Mouse (Mus musculus): ENCODE results near the gene Shmt2.
A peak's percentile ranks its signal among the peaks of the same experiment; 100 is the strongest.

The Shmt2 gene

DNA sequence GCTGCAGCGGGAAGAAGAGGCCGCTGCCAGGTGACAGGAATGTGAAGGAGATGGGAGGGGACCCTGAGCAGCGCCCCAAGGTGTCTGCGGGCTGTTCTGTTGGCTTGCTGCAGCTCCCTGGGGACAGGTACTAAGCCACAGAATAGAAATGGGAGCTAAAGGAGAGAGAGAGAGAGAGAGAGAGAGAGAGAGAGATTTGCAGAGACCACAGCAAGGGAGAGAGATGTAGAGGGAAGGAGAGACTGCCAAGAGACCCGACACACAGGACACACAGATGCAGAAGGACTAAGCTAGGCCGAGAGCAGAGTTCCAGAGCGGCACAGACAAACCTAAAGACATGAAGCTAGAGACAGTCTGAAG is 10.0 kb downstream of the Shmt2 start:
- DNase-seq (ENCODE audit: low spot score): no peak

- peak; percentile 38 for DNase-seq (ENCODE audit: low spot score)
Measured at GRCm38 (mm10) chr10:127511634-127512306, 10.5 kb downstream of the Shmt2 start.

GRCm38 (mm10) chr10:127510895-127511617 is 11.2 kb downstream of the Shmt2 start:
- no peak for DNase-seq (ENCODE audit: low spot score)

DNA sequence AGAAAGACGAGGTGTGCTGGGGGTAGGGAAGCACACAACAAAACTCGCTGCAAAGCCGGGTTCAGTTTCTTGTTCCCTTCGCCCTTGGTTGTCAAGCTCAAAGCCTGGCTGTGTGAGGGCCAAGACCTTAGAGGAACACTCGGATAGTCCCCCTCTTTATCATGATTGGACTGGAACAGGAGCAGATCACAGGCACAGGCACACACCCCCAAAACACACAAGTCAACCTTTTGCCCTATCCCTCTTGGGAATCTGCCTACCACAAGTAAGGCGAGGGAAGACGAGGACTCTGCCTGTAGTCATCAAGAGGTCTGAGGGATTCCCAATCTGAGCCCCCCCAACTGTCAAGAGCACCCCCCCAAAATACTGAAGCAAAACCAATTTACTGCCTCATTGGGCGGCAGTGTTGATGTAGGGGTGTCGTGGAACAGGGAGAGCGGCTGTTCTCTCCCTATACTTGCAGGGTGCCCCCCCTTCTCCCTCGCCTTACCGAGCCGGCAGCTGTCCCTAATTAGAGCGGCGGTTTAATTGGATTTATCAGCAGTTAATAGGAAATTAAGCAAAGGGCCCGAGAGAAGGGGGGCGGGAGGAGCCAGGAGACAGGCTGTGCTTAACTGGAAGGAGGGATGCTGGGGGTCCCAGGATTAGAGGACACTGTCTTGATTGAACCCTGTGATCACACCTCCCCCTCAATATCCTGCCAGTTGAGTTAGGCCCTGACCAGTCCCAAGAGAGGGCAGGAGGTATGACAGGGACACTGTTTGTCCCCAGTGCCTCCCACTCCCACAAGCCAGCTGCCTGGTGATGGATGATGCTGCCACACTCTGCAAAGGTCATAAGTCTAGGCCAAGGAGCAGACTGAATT is 12.2 kb downstream of the Shmt2 start:
- DNase-seq (ENCODE audit: low spot score): no peak

GRCm38 (mm10) chr10:127509051-127509836 is 13.0 kb downstream of the Shmt2 start:
- DNase-seq (ENCODE audit: low spot score): peak; percentile 85

DNA sequence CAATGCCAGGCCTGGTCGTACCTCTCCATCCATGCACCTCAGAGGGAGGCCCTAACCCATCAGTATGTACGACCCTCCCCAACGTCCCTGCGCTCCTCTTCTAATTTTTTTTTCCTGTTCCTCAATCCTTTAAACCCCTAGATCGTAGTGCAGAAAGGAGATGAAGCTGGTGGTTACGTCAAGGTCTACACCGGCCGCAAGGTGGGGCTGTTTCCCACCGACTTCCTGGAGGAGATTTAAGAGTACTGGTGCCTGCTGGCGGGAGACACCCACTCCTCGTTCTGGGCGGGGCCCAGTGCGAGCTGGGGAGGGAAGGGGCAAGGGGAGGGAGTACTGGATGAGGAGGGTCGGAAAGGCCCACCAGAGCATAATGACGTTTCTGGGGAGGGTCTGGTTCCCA is 14.0 kb downstream of the Shmt2 start:
- DNase-seq (ENCODE audit: low spot score): peak; percentile 79

GRCm38 (mm10) chr10:127500894-127501893 is 21.1 kb downstream of the Shmt2 start, which contains the start of gene Stac3:
Gene Stac3, plus strand, starts transcription at chr10:127501686.
- DNase-seq (ENCODE audit: low spot score): no peak

DNA sequence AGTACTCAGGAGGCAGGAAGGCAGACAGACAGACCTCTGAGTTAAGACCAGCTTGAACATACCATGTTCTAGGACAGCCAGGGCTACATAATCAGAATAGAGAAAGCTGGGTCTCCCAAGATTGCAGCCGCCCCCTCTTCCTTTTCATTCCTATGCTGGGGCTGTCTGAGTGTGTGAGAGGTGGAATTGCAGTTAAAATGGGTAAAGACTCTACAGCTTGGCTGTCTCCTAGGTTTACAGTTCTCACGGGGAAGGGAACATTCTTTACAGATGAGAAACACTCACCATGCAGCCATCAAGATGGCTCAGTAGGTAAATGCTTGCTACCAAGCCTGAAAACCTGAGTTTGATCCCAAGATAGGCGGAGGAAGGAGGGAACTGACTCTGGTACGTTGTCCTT is 22.2 kb downstream of the Shmt2 start:
- no peak for DNase-seq (ENCODE audit: low spot score)

GRCm38 (mm10) chr10:127499516-127499915 is 22.7 kb downstream of the Shmt2 start:
- no peak for DNase-seq (ENCODE audit: low spot score)

DNA sequence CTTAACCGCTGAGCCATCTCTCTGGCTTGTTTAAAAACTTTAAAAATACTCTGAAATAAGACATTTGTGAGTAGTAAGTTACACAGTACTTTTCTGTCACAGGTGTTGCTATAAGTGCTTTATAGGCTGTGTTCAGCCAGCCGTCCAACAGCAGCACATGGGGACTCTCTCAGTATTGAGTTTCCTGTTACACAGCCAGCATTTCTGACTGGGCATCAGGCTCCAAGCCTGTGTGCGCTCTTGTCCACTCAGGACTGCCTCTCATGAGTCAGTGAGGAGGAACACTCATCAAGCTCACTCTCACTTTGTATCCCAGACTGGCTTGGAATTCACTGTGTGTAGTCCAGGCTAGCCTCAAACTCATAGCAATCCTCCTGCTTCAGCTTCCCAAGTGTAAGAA is 26.1 kb downstream of the Shmt2 start:
- DNase-seq (ENCODE audit: low spot score): no peak

DNA sequence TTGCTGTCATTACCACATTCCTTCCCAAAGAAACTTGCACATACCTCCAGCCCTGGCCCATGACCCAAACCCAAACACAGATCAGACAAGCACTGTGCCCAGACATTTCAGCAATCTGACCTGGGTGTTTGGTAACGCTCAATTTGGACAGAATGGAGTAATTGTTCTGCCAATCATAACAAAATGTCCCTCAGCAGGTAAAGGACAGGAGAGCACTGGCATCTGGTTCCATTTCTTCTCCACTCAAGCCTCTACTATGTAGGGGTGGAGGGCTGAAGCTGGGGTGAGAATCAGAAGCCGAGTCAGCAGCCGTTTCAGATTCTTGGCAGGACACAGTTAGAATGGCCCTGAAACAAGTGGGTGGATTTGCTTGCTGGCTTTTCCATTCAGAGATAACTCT is 30.1 kb downstream of the Shmt2 start:
- DNase-seq (ENCODE audit: low spot score): no peak

- DNase-seq (ENCODE audit: low spot score): no peak
Measured at GRCm38 (mm10) chr10:127491128-127491512, 31.1 kb downstream of the Shmt2 start.

- no peak for DNase-seq (ENCODE audit: low spot score)
Measured at GRCm38 (mm10) chr10:127490160-127491127, 31.8 kb downstream of the Shmt2 start.

GRCm38 (mm10) chr10:127488856-127489255 is 33.4 kb downstream of the Shmt2 start:
- DNase-seq (ENCODE audit: low spot score): no peak

DNA sequence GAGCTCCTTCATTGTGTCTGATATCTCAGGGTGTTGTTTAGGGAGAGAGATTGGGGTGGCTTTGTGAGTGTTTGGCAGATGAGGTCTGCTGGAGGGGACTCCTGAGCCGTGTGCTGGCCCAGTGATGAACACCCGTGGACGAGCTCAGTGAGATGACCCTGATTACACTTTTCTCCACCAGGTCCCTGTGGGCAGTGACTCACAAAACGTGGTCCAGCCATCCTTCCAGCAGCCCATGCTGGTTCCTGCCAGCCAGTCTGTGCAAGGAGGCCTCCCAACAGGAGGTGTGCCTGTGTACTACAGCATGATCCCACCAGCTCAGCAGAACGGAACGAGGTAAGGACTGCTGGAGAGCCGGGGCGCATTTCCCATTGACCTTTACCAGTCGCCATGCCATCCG is 37.0 kb downstream of the Shmt2 start:
- DNase-seq (ENCODE audit: low spot score): no peak

DNA sequence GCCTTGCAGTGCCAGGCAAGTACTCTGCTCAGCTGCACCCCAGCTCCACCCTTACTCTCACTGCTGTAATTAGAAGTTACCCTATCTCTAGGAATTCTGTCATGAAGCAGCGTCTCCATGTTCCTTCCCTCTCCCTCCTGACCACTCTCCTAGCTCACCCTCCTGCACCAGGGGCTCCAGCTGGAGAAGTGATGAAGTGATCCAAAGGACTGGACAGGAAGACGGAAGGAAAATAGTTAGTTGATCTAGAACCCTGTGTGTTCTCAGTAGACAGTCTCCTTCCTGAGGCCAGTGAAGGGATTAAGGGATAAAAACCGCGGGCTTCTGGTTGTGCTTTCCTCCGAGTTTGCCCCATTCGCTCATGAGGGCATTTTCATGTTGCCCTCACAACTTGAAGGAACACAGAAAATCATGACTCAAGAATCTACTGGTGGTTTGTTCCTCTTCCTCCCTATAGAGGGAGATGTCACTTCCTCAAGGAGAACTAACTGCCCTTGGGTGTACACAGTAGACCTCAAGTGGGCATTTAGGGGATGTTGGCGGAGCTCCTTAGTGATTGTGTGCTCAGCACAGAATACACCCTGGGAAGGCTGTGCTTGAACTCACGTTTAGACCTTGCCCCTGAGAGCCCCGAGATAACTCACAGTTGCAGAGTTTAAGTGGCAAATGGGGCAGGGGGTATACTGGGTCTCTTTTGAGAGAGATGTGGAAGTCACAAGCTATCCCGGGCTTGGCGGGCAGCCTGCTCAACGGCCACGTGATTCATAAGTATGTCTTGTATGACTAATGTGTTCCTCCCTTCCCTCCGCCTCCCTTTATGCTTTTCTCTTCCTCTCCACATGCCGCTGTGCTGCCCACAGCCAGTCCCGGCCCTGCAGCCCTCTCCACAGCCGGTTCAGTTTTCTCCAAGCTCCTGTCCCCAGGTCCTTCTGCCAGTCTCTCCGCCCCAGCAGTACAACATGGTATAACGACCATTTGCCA is 41.1 kb downstream of the Shmt2 start:
- DNase-seq (ENCODE audit: low spot score): peak; percentile 72

GRCm38 (mm10) chr10:127479131-127479530 is 43.1 kb downstream of the Shmt2 start:
- no peak for DNase-seq (ENCODE audit: low spot score)

DNA sequence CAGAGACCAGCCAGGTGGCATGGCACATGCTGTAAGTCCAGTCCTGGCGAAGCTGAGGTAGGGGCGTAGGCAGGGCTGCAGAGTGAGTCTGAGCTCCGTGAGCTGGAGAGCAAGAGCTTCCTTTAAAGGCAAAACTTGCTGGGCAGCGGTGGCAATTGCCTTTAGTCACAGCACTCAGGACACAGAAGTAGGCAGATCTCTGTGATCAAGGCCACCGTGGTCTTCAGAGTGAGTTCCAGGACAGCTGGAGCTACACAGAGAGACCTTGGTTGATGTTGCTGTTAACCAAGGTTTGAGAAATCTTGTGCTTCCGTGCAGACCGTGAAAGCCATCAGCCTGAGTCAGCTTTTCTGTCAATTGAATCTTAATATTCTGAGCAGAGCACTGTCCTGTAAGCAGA is 44.9 kb downstream of the Shmt2 start:
- DNase-seq (ENCODE audit: low spot score): no peak

Measured in urinary bladder, postnatal 14 days (tissue).